Mouse (Mus musculus) ES-E14 (cell line): Measurements from ENCODE around the gene Dcaf10. TPM values are rescaled to one million over a fixed set of nuclear protein-coding genes. Genes with fewer than 3 reads are reported as not detected.
A peak's percentile ranks its signal among the peaks of the same experiment; 100 is the strongest.

Source experiments
- DNase-seq: peaks from one replicate; pipeline ENCODE4 v3.0.0-alpha.2; 2013; ENCODE audit warnings: low read depth, low spot score
- H3K27ac ChIP-seq: 2 replicates; pipeline ENCODE4 v1.5.1; 2012; ENCODE audit warnings: low read depth, mild to moderate bottlenecking, low read length, moderate library complexity, mixed read lengths; ENCODE audit not compliant: poor library complexity, insufficient read depth, severe bottlenecking
- H3K36me3 ChIP-seq: 2 replicates; pipeline ENCODE4 v1.6.1; 2012; ENCODE audit warnings: mild to moderate bottlenecking, low read length, moderate library complexity, mixed read lengths; ENCODE audit not compliant: control insufficient read depth, poor library complexity, insufficient read depth, severe bottlenecking
- H3K4me1 ChIP-seq, 2 experiments: fragments of 150-350 bp in 1 of 2; sonication (generic) in 1 of 2; 2 replicates each; pipeline ENCODE4 v1.6.1; 2012; ENCODE audit warnings: low read length in 2 of 2, mild to moderate bottlenecking in 1 of 2, mixed read lengths in 1 of 2; ENCODE audit not compliant: control insufficient read depth in 2 of 2, insufficient read depth in 2 of 2, poor library complexity in 1 of 2
- H3K4me3 ChIP-seq, 2 experiments: fragments of 150-350 bp in 1 of 2; sonication (generic) in 1 of 2; 2 replicates each; pipeline ENCODE4 v1.5.1; 2012; ENCODE audit warnings: low read length in 2 of 2, low read depth in 1 of 2, mild to moderate bottlenecking in 1 of 2, mixed read lengths in 1 of 2; ENCODE audit not compliant: insufficient read depth in 1 of 2, poor library complexity in 1 of 2, severe bottlenecking in 1 of 2
- H3K9ac ChIP-seq: 2 replicates; pipeline ENCODE4 v1.6.1; 2012; ENCODE audit warnings: low read depth, mild to moderate bottlenecking, low read length, mixed read lengths; ENCODE audit not compliant: poor library complexity, insufficient read depth, severe bottlenecking
- H3K9me3 ChIP-seq: fragments of 150-350 bp; sonication (generic); 2 replicates; pipeline ENCODE4 v1.6.1; 2012; ENCODE audit warnings: low read depth, mild to moderate bottlenecking, low read length; ENCODE audit not compliant: control insufficient read depth, insufficient read depth
- CHD2 ChIP-seq: IDR thresholded peaks from 2 replicates; pipeline ENCODE4 v1.6.1; 2014; ENCODE audit warnings: mild to moderate bottlenecking, low read depth, low read length, inconsistent platforms
- HCFC1 ChIP-seq: IDR thresholded peaks from 2 replicates; pipeline ENCODE4 v1.6.1; 2012; ENCODE audit warnings: low read length, inconsistent platforms, borderline replicate concordance; ENCODE audit not compliant: insufficient read depth
- MAFK ChIP-seq: IDR thresholded peaks from 2 replicates; pipeline ENCODE4 v1.6.1; 2014; ENCODE audit warnings: mild to moderate bottlenecking, low read depth, low read length, inconsistent platforms; ENCODE audit not compliant: insufficient read depth
- ZC3H11A ChIP-seq: IDR thresholded peaks from 2 replicates; pipeline ENCODE4 v1.6.1; 2012; ENCODE audit warnings: low read depth, mild to moderate bottlenecking, inconsistent platforms, low read length, borderline replicate concordance
- ZNF384 ChIP-seq: IDR thresholded peaks from 2 replicates; pipeline ENCODE4 v1.6.1; 2012; ENCODE audit warnings: low read depth, low read length, inconsistent platforms
- in situ Hi-C, 2 experiments: fragments of 600-800 bp; cut with MboI; formaldehyde crosslinking; loops; one replicate each; pipeline ENCODE4 v1.15.1; 2025; ENCODE audit warnings: low sequenced_read_pairs in 2 of 2, inconsistent platforms in 1 of 2; ENCODE audit not compliant: unreplicated experiment in 2 of 2
- total RNA-seq: library from RNA; depleted of rRNA; stranded (reverse); fragments of 300-350 nt; gene quantifications from 2 replicates; pipeline ENCODE4 v1.2.3, GENCODE M21; 2012

The Dcaf10 gene
- total RNA-seq, 1 experiment = 9.0 TPM

DNA sequence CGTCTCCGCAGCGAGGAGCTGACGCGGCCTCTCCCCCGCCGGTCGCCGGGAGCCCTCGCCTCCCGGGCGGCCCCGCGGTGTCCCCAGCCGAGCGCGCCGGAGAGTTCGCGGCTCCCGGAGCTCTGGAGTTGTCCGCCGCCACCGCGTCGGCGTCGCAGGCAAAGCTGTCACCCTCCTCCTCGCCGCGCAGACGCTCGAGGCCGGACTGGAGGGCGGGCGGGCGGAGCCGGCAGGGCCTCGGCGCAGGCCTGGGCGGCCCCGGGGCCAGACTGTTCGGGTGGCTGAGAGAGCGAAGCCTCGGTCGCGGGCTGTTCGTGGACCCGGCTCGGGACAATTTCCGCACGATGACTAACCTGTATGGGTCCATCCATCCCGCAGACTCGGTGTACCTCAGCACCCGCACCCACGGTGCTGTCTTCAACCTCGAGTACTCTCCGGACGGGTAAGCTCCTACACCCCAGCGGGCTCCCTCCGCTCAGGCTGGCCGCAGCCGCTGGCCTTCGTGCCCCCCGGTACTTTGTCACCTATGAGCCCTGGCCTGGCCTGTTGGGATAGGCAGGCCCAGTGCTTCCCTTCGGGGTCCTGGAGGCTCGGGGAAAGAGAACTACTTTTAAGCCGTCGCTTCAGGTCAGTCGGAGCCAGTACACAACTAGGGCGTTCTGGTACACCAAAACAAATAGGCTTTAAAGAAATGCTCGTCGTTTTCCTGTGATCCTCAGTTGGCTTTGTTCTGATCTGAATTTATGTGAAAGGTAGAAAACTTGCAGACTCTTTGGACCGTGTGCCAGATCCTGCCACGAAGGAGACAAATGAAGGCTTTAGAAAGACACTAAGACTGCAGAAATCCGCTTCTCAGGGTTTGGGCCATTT lies 620 bp downstream of the Dcaf10 start, which contains the start of gene Exosc3:
Gene Exosc3 (minus strand): TSS at position 447 of the 870 bp plus-strand sequence.
- TF ChIP-seq ZNF384 = no peak
- no peak for TF ChIP-seq MAFK
- no peak for TF ChIP-seq ZC3H11A
- TF ChIP-seq CHD2 = no peak
- TF ChIP-seq HCFC1 = no peak
- in situ Hi-C loops = no loop called here
- Histone ChIP-seq H3K9me3 (no peaks in the 10 kb centered on the region), H3K27ac (no peak within 1 kb of the TSS), H3K36me3 (no peaks in the 10 kb centered on the region), H3K9ac (peak within 1 kb of the TSS; percentile 92), H3K4me1 (no peaks in the 10 kb centered on the region; a peak in 1 of 4 replicates), H3K4me3 (peak within 1 kb of the TSS; percentile 63 to 94)
- no peak for DNase-seq

DNA sequence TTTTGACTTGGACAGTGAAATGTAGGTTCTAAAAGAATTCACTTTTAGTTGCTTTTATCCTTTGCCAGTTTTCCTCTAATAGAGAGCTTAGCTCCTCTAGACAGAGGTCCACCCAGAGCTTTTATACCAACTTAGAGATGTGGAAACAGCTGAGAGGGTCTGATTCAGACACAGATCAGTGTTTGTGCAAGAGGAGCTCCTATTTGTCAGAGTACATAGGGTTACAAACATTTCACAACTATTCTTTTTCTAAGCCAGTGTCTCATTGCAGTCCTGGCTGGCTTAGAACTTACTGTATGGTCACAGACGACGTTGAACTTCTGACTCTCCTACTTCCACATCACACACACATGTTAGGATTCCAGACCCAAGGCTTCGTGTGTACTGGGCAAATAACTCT lies 14.8 kb downstream of the Dcaf10 start:
- no peak overlapping the region for H3K27ac ChIP-seq
- no peak overlapping the region for H3K9ac ChIP-seq
- in situ Hi-C loops = no loop called here
- no peaks in the 10 kb centered on the region for H3K36me3 ChIP-seq
- no peak for DNase-seq
- no peaks in the 10 kb centered on the region for H3K4me1 ChIP-seq
- no peaks in the 10 kb centered on the region for H3K9me3 ChIP-seq
- no peak for TF ChIP-seq HCFC1
- no peak for TF ChIP-seq CHD2
- TF ChIP-seq ZC3H11A = no peak
- TF ChIP-seq MAFK = no peak
- TF ChIP-seq ZNF384 = no peak
- no peak overlapping the region for H3K4me3 ChIP-seq

DNA sequence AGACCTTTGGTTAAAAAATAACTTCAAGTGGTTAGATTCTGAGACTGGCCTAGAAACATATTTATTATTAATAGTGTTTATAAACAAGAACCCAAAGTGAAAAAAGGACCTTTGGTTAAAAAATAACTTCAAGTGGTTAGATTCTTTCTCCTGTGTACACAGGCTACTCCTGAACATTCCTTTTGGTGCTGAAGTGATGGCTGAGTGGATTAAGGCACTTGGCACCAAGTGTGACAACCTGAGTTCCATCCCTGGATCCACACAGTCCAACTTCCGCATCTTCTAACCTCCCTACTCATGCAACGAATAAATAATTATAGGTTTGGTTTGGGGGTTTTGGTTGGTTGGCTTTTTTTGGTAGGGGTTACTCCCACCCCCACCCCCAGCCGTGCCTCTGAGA lies 29.4 kb downstream of the Dcaf10 start:
- in situ Hi-C loops = no loop called here
- Histone ChIP-seq H3K9me3 (no peaks in the 10 kb centered on the region), H3K4me3 (no peak overlapping the region), H3K36me3 (peaks cover 11% of the 10 kb centered on the region), H3K27ac (no peak overlapping the region), H3K9ac (no peak overlapping the region), H3K4me1 (no peaks in the 10 kb centered on the region)
- DNase-seq = no peak
- TF ChIP-seq HCFC1 (no peak), ZNF384 (no peak), MAFK (no peak), ZC3H11A (no peak), CHD2 (no peak)

DNA sequence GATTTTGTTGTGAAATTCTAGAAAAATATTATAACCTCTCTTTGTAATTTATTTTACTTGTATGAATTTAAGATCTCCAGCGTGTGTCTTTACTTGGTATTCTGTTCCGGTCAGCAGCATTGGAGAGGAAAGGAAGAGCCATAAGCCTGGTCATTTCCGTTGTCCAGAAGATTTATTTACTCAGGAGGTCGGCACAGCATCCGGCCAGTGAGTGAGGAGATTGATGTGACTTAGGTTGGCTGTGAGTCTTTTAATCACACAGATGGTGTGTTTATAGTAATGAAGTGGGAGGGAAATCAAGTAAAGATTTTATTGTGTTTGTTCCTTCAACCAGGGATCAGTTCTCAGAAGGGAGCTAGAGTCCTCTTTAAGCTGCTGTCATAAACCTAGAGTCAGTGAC lies 33.0 kb downstream of the Dcaf10 start:
- in situ Hi-C loops = no loop called here
- Histone ChIP-seq H3K4me3 (no peak overlapping the region), H3K36me3 (peaks cover 11% of the 10 kb centered on the region), H3K9ac (no peak overlapping the region), H3K4me1 (no peaks in the 10 kb centered on the region), H3K9me3 (no peaks in the 10 kb centered on the region), H3K27ac (no peak overlapping the region)
- TF ChIP-seq ZNF384 (no peak), ZC3H11A (no peak), MAFK (no peak), CHD2 (no peak), HCFC1 (no peak)
- no peak for DNase-seq
